ENCODE assay signal across 13 mouse cellular contexts in genomic region chrX:153233255-153233654, GRCm38 (mm10). TPM values are rescaled to one million over a fixed set of nuclear protein-coding genes. Genes with fewer than 3 reads are reported as not detected.
A peak's percentile ranks its signal among the peaks of the same experiment; 100 is the strongest.
DNase-seq lines count a peak whose midpoint lies in the region; ATAC-seq and TF ChIP-seq lines count a peak whose summit lies in the region.
"Had no signal": no experiment of that assay in that cellular context is flagged by ENCODE, and none has a peak within 500 bp of the region (broad histone marks: within the 10 kb centered on the region; RNA-seq: fewer than 3 reads in every experiment).

No protein-coding gene starts in this region.

- DNase-seq in hindbrain, embryonic 14.5 days (ENCODE audit: low spot score): no peak
- no peak for DNase-seq in hindbrain, embryonic 10.5 days (ENCODE audit: low spot score)
- peak; percentile 88 for DNase-seq in R1 (ENCODE audit: low read depth, low spot score)
- DNase-seq in T-cell, adult 2 months (ENCODE audit: low spot score): no peak
- DNase-seq: kidney, adult 18-20 months; layer of hippocampus, adult 9-11 months; lung, postnatal 4 days had no signal

- no peaks in the 10 kb centered on the region for H3K9me3 ChIP-seq in hindbrain, embryonic 14.5 days (ENCODE audit: control insufficient read depth, low read length)
- H3K9me3 ChIP-seq in hindbrain, embryonic 10.5 days: no peaks in the 10 kb centered on the region
- no peaks in the 10 kb centered on the region for H3K9me3 ChIP-seq in ES-Bruce4 (replicated peaks; ENCODE audit: control insufficient read depth, insufficient read depth, low read length, poor library complexity, severe bottlenecking)
- no peaks in the 10 kb centered on the region for H3K9me3 ChIP-seq in limb, embryonic 12.5 days
- no peaks in the 10 kb centered on the region for H3K9me3 ChIP-seq in neural tube, embryonic 15.5 days (replicated peaks)
- H3K9me3 ChIP-seq: G1E had no signal

- no peak for TF ChIP-seq POLR2A in ES-Bruce4 (IDR thresholded peaks at IDR 0.05; ENCODE audit: insufficient read depth, low read length)

- TF ChIP-seq CTCF in ES-Bruce4 (IDR thresholded peaks at IDR 0.05; ENCODE audit: low read depth, low read length): no peak

- 0 out of 2 replicates have a peak, but pooled peaks cover 3% of the 10 kb centered on the region for H3K27me3 ChIP-seq in hindbrain, embryonic 14.5 days (ENCODE audit: control insufficient read depth, insufficient read depth, low read length)
- H3K27me3 ChIP-seq in hindbrain, embryonic 10.5 days (ENCODE audit: insufficient read depth, poor library complexity, severe bottlenecking): peaks cover 21% of the 10 kb centered on the region
- no peaks in the 10 kb centered on the region for H3K27me3 ChIP-seq in ES-Bruce4 (ENCODE audit: control insufficient read depth, insufficient read depth, low read length, poor library complexity, severe bottlenecking)
- peaks cover 12% of the 10 kb centered on the region for H3K27me3 ChIP-seq in limb, embryonic 12.5 days
- H3K27me3 ChIP-seq in neural tube, embryonic 15.5 days (replicated peaks): no peaks in the 10 kb centered on the region

- no peaks in the 10 kb centered on the region for H3K36me3 ChIP-seq in hindbrain, embryonic 14.5 days (replicated peaks; ENCODE audit: control insufficient read depth, insufficient read depth)
- no peaks in the 10 kb centered on the region for H3K36me3 ChIP-seq in hindbrain, embryonic 10.5 days
- no peaks in the 10 kb centered on the region for H3K36me3 ChIP-seq in ES-Bruce4 (ENCODE audit: control insufficient read depth, insufficient read depth, low read length, poor library complexity, severe bottlenecking)
- H3K36me3 ChIP-seq in limb, embryonic 12.5 days: no peaks in the 10 kb centered on the region
- H3K36me3 ChIP-seq in neural tube, embryonic 15.5 days: no peaks in the 10 kb centered on the region
- H3K36me3 ChIP-seq: G1E had no signal

- H3K4me2 ChIP-seq in hindbrain, embryonic 14.5 days (replicated peaks): peak overlapping the region; percentile 21
- H3K4me2 ChIP-seq in limb, embryonic 12.5 days: peak overlapping the region; percentile 34; the same call in 1 of the 2 replicates
- H3K4me2 ChIP-seq in neural tube, embryonic 15.5 days: no peak overlapping the region

- WGBS in hindbrain, embryonic 14.5 days: 23% methylated on average over 10 of the region's 10 CpGs
- WGBS in hindbrain, embryonic 10.5 days: 25% methylated on average over 10 of the region's 10 CpGs
- 15% methylated on average over 10 of the region's 10 CpGs for WGBS in limb, embryonic 12.5 days
- 26% methylated on average over 10 of the region's 10 CpGs for whole genome bisulfite sequencing in neural tube, embryonic 15.5 days

- no peak overlapping the region for H3K27ac ChIP-seq in hindbrain, embryonic 14.5 days
- H3K27ac ChIP-seq in hindbrain, embryonic 10.5 days: no peak overlapping the region
- H3K27ac ChIP-seq in ES-Bruce4 (ENCODE audit: insufficient read depth, low read length): no peak overlapping the region
- H3K27ac ChIP-seq in limb, embryonic 12.5 days: no peak overlapping the region
- no peak overlapping the region for H3K27ac ChIP-seq in neural tube, embryonic 15.5 days (replicated peaks)
- H3K27ac ChIP-seq: stomach, postnatal 0 days had no signal

- H3K4me1 ChIP-seq in hindbrain, embryonic 14.5 days (replicated peaks; ENCODE audit: control insufficient read depth, insufficient read depth, low read length): no peaks in the 10 kb centered on the region
- 0 out of 2 replicates have a peak, but pooled peaks cover 7% of the 10 kb centered on the region for H3K4me1 ChIP-seq in hindbrain, embryonic 10.5 days (replicated peaks)
- peaks cover 1% of the 10 kb centered on the region for H3K4me1 ChIP-seq in ES-Bruce4 (ENCODE audit: control insufficient read depth, insufficient read depth, low read length)
- no peaks in the 10 kb centered on the region for H3K4me1 ChIP-seq in limb, embryonic 12.5 days (replicated peaks)
- H3K4me1 ChIP-seq in neural tube, embryonic 15.5 days: no peaks in the 10 kb centered on the region

- no peak overlapping the region for H3K9ac ChIP-seq in hindbrain, embryonic 14.5 days
- H3K9ac ChIP-seq in ES-Bruce4 (ENCODE audit: low read depth, poor library complexity, severe bottlenecking): no peak overlapping the region
- H3K9ac ChIP-seq in limb, embryonic 12.5 days (replicated peaks): no peak overlapping the region
- no peak overlapping the region for H3K9ac ChIP-seq in neural tube, embryonic 15.5 days (replicated peaks)

- no peak for ATAC-seq in hindbrain, embryonic 14.5 days (ENCODE audit: low FRiP score)
- ATAC-seq in limb, embryonic 12.5 days (ENCODE audit: insufficient number of reproducible peaks, insufficient read depth, low FRiP score, low TSS enrichment, low read depth): no peak
- no peak for ATAC-seq in neural tube, embryonic 15.5 days (ENCODE audit: low FRiP score)

- H3K4me3 ChIP-seq in hindbrain, embryonic 14.5 days (replicated peaks; ENCODE audit: low read length): no peak overlapping the region
- no peak overlapping the region for H3K4me3 ChIP-seq in hindbrain, embryonic 10.5 days
- peak overlapping the region; percentile 50 for H3K4me3 ChIP-seq in ES-Bruce4 (ENCODE audit: low read depth, low read length)
- no peak overlapping the region for H3K4me3 ChIP-seq in limb, embryonic 12.5 days (replicated peaks)
- H3K4me3 ChIP-seq in neural tube, embryonic 15.5 days (replicated peaks): no peak overlapping the region

- no peak for TF ChIP-seq EP300 in ES-Bruce4 (IDR thresholded peaks at IDR 0.05; ENCODE audit: insufficient read depth, low read depth, low read length)

RNA-seq across cellular contexts. Expression of gene Klf8, which starts 4.0 kb away (rescaled TPM):
- 5.9 and 7.9 TPM in 2 replicates for polyA plus RNA-seq in hindbrain, embryonic 14.5 days (2014; fragmentation: Nextera tagmentation; extraction: Ambion mirVana)
- 1.1 and 1.3 TPM in 2 replicates for polyA plus RNA-seq in hindbrain, embryonic 10.5 days (2016; fragmentation: Nextera tagmentation; extraction: Ambion mirVana)
- polyA plus RNA-seq in ES-Bruce4 (2011; ENCODE audit: insufficient read depth, insufficient read length, low read depth, missing spikeins): 8.6 and 9.1 TPM in 2 replicates
- polyA plus RNA-seq in limb, embryonic 12.5 days (2016; fragmentation: Nextera tagmentation; extraction: Ambion mirVana): 1.4 and 3.2 TPM in 2 replicates
- 4.4 and 4.5 TPM in 2 replicates for polyA plus RNA-seq in neural tube, embryonic 15.5 days (2015; fragmentation: Nextera tagmentation; extraction: Ambion mirVana)
- polyA plus RNA-seq: G1E; liver, adult 2 months had no signal
